Mouse (Mus musculus) liver, adult 2 months (tissue): ENCODE measurements at regions not wholly inside any gene's neighbourhood (a gene's known extent, or its start where the extent isn't known, plus 50 kb on each side); places are given as distances from the start of the nearest gene placed in this dataset.

Source experiments
- CTCF ChIP-seq: fragments of 200-500 bp; IDR thresholded peaks from 2 replicates; pipeline ENCODE4 v1.5.1; 2011; ENCODE audit warnings: low read depth, low read length, control low read depth
- POLR2A ChIP-seq: fragments of 200-500 bp; IDR thresholded peaks from 2 replicates; pipeline ENCODE4 v1.6.1; 2011; ENCODE audit warnings: low read length, control low read depth; ENCODE audit not compliant: insufficient read depth; ENCODE audit errors: extremely low read depth

DNA sequence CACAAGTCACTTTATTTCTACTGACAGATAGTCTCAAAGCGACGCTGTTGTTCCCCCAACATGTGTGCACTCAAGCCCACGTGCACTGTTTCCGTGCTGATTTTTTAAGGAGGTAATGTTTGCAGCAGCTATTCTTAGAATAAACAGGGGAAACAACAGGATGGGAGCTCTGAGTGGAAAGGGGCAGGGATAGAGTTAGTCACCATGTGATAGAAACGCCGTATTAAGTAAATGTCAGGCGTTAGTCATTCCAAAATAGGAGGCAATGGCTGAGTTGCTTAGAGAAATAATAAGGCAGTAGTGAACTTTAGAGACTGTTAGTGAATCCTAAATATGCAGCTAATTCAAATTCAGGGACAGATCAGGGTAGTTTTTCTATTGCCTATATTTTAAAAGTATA is 111.4 kb downstream of the Alg10b start:
- TF ChIP-seq POLR2A (no peak), CTCF (no peak)
